Mouse (Mus musculus) adrenal gland, postnatal 14 days (tissue): ENCODE results near the gene Slit2. TPM values are rescaled to one million over a fixed set of nuclear protein-coding genes. Genes with fewer than 3 reads are reported as not detected.
A peak's percentile ranks its signal among the peaks of the same experiment; 100 is the strongest.

Experiments used
- DNase-seq: peaks from one replicate; pipeline ENCODE4 v3.0.0; 2021; ENCODE audit warnings: mixed read lengths
- total RNA-seq: library from RNA; stranded (reverse); gene quantifications from 2 replicates; pipeline ENCODE4 v1.2.3, GENCODE M21; 2021

The Slit2 gene
- total RNA-seq, 1 experiment from 2014 or later: 15.2 TPM

DNA sequence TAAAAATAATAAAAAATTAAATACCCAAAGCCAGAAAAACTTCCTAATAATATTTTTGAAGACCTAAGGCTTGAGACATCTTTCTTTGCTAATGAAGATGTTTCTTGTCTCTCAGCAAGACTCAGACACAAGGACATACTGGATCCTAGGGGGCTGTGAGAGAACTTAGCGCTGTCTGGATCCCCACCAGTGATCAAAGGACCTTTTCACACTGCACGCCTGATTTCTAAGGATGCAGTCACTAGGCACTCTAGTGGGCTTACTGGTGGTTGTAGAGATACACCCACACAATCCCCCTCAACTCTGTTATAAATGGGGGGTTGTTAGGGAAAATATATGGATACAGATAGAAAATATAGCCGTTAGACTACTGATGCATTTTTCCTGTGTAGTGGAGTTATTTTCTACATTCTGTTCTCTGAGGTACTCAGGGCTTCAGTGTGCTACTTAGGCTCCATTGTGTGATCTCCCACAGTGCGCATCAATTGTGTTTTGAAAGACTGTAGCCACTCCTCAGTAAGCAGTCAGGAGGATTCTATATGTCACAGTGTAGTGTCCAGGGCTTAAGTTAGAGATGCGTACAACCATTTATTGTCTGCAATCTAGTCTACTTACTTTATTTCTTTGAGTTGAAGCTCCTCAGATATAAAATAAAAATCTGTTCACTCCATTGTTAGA lies 67.8 kb downstream of the Slit2 start:
- no peak for DNase-seq

DNA sequence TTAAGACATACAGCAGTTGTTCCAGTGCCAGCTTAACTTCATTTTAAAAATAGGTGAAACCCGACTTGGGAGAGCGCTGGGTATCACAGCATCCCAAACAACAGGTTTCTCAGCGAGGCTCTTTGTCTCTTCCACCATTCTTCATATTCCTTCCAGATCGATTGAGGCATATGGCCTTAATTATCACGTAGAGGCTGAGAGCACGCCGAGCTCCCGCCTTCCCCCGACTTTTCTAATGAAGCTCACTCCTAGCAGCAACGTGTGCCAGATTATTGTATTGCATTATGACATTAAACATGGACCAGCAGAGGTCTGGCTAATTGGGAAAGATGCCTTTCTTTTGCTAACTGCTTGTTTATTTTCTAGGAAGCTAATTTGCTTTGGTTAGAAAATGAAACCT lies 75.7 kb downstream of the Slit2 start:
- DNase-seq: no peak

DNA sequence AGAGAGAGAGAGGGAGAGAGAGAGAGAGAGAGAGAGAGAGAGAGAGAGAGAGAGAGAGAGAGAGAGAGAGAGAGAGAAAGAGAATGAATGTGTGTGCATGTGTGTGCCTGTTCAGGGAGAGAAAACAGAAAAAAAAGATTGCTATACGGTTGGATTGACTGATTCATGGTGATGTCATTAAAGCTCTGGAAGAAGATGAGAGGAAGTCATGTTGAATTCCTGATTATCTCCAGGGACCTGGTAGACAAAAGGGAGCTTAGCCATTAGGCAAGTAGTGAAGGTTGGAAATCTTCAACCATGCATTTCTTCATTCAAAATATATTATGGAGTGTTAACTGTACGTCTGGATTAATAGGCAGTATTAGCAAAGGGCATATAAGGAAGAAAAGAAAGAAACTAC lies 77.8 kb downstream of the Slit2 start:
- DNase-seq: no peak

DNA sequence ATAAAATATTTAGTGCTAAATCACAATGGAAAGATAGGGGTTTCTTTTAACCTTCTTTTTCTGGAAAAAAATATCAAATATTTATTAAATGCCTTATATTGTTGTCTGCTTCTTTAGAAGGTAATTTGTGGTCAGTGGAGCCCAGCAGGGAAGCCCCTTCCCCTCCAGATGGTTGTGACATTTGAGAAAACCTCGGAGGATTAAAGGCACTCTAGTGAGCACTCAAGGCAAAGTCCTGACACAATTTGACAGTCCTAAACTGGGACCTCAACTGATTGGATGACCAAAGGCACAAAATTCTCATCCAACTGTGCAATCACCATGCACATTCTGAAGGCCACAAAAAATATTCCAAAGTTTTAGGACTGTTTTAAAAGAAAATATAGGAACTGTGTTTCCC lies 95.8 kb downstream of the Slit2 start:
- DNase-seq: no peak

DNA sequence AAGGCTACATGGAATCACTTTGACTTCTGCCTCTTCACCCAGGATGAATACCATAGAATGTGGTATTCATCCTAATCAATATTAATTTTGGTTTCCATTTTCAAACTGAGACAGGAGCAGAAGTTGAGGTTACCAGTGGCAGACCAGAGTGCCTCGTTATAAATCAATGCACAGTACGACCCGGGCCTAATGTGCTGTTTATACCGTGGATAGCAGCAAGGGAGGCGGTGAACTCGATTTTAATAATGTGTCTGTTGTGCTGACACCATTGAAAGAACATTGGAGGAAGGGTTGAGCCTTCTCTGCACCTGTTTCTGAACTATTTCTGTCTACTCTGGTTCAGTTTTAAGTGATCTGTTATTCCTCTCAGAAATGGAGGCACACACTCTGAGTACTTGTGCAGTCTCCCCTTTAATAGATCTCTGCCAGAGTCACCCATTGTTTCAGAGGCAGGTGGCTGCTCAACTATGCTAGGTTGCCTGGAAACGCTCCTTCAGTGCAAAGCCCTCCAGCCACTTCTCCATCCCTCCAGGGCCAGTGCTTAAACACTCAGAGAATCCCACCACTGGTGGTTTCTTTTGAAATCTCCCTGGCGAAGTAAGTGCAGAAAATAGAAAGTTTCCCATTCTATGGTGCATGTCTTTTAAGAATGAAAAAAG lies 98.4 kb downstream of the Slit2 start:
- DNase-seq: no peak

DNA sequence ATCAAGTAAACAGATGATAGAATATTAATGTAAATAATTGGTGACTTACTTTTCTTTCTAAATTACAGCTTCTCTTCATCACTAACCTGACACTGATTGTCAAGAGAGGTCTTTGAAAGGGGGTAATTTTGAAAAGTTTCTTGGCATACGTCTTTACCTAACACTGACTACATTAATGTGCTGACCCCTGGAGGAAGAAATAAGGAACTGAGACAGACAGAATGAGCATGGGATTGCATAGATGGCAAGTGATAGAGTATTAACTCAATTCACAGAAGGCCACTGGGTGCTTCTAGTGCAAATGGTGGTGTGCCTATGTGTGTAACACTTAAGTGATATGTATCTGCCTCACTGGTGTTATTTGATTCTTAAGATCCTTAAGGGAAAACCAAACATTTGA lies 130.5 kb downstream of the Slit2 start:
- DNase-seq: no peak

DNA sequence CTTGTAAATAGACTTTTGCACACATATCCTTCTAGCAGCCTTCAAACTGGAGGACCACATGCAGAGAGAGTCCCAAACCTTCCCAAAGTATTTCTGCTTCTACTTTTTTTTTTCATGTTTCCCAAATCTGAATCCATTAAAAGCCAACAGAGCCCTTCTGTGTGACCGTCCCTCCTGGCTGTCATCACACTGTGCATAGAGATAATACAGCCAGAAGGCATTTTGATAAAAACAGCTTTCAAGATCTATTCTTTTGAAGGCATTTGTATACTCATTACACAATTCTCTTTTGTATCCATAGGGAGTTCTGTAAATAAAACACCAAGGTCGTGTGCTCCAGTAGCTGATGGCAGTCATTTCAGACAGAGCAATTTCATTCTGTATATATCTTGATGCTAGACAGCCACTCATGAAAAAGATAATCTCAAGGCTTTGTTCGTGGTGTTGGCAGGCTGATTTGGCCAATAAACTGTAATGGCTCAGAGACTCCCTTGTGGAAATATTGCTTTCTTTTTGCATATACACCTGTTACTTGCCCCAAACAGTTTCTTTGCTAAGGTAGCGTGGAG lies 132.1 kb downstream of the Slit2 start:
- DNase-seq: no peak

DNA sequence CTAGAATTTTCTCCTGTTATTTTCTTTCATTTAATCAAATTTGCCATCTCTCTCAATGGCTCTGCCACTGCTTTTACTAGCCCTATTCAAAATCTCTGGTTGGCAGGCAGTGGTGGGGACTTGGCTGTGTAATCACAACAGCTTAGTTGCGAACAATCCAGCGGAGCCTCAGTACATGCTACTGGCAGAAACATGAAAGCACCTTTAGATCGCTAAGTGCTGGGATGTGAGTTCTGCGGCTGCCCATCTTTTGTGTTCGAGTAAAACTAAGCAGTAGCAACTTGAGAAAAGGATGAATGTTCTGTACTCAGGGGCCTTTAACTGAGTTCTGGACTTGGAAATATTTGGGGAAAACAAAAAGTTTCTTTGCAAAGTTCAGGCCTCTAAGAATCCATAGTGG lies 139.7 kb downstream of the Slit2 start:
- DNase-seq: no peak

DNA sequence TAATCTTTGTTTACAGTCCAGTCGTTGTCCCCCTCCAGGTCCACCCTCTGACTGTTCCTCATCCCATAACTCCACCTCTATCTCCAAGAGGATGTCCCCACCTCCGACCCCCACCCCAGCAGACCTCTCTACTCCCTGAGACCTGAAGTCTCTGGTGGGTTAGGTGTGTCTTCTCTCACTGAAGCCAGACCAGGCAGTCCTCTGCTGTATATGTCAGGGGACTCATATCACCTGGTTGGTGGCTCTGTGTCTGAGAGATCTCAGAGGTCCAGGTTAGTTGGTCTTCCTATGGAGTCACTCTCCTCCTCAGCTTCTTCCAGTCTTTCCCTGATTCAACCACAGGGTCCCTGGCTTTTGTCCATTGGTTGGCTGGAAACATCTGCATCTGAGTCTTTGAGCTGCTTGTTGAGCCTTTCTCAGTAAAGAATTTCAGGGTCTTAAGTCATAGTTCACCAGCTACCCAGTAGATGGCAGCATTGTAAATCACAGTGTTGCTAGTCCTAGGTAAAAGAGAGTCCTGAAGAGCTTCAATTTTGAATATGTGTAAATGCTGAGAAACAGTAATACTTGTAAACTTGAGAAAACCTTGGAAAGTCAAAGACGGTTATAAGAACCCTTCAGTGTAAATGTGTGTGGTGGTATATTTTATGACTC lies 143.0 kb downstream of the Slit2 start:
- DNase-seq: peak; percentile 7

DNA sequence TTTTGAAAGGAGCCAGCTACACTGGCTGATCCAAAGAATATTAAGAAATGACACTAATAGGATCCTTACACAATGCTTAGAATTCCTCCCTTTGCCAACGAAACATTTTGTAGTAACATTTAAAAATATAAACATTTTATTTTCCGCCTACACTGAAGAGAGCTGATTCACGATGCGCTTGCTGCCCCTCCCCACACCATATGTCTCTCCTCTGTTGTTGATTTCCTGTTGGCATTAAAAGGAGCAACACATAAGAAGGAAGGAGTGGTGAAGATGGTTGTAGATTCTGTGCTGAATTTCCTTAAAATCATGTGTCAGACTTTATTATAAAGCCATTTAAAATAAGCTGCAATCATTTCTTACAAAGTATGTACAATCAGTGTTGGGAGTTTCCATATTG lies 147.0 kb downstream of the Slit2 start:
- DNase-seq: no peak

DNA sequence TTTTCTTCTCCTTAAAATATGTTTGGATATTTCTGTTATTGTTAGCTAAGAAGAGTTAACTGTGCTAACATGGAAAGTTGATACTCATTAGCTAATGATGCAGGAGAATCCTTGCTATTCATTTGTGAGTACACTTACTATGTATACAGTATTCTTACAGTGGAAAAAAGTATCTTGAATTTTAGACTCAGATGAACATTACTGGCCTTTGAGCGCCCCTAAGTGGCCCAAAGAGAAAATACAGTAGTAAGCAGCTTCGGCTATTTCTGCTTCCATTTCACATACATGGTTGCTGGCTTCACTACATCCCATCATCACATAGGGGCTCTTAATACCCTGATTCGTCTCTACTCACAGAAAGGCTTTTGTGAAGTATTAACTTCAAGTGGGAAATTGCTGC lies 153.6 kb downstream of the Slit2 start:
- DNase-seq: peak; percentile 11

DNA sequence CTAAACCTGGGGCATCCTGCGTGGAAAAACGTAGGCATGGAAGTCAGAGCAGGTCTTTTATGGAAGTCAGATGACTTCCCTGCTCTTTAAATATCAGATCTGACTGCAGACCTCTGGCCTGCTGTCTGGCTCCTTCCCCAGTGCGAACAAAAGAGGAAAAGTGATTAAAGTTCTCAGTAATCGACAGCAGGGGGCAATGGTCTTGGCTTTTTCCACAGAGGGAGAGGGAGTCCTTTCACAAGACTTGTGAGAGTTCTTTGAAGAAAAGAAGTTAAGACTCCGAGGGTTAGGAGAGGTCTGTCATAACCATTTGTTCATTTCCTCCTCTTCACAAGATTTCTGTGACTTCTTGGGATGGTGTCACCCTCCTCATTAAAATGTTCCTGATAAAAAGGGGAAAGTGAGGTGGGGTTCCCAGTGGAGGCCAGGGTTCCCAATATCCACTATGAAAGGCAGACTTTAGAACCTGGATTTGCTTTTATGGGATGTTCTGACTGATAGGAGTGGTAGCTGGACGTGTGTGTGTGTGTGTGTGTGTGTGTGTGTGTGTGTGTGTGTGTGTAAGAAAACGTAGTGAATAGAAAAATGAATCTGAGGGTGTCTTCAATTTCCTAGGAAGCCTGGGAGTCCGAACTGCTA lies 156.0 kb downstream of the Slit2 start:
- peak; percentile 7 for DNase-seq

DNA sequence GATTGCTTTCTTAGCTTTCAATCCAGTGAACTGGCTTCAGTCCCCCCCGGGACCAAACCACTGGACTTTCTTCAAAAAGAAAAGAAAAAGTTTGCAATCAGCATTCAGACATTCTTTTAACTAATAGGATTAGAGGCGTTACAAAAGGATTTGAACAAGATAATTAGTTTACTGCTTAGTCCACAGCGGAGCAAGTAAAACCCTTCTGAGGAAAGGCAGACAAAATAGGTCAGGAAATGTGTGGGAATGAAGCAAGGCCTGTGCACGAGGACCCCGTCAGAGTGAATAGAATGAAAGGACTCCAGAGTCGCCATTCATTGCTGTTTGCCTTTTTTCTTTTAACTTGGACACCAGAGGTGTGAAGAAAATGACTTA lies 156.5 kb downstream of the Slit2 start:
- DNase-seq: no peak

DNA sequence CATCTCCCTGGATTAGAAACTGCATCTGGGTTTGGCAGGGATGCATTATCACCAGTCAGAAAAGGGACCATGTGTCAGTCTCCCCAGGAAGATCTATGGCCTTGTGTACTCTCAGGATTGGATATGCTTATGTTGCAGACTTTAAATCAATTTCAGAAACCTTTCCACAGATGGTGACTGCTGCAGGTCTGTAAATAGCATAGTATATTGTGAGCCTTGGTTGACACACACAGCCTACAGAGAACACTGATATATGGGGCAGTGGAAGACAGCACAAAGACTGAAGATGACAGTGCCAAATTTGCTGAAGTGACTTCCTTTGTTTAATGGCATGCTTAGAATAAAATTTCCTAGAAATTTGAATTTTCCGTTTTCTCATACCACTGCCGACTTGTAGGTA lies 163.1 kb downstream of the Slit2 start:
- no peak for DNase-seq

DNA sequence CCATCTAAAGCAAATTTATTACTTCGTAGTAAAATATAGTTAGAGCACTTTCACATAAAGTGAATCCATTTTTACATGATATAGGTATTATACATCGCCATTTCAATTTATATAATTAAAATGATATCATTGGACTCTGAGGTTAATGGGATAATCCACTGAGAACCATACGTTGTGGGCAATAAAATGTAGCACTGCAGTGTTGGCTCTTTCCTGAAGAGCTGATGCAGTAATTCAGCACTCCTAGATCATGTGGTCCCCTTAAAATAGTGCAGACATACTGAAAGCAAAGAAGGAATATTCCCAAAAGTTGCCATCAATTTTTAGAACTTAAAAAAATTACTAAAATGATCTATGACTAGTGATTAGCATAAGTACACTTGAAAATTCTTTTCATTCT lies 177.9 kb downstream of the Slit2 start:
- DNase-seq: no peak

DNA sequence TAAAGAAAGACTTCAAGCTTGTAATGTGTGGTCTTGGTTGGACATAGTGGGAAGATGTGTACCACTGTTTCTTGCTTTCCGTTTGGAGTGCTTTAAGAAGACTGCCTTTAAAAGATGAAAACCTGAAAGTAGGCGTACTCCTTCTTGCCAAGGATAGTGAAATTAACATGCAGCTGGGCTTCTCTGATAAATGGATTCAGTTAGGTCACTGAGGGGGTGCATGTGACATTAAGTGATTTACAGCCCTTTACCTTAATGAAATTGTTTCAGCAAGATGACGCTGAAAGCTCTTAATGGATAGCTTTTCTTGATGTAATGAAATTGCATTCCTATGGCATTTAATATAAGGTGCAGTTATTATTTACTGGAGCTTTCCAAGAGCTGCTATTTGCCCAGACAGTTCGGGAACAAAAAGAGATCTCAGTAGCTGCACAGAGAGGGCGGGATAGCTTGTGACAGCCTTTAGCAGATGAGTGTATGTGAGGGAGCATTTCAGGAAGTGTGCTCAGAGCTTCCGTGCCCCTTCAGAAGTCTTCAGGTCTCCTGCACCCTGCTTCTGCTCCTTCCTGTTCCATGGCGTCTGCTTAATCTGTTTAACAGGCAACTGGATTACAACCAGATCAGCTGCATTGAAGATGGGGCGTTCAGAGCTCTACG lies 198.8 kb downstream of the Slit2 start:
- no peak for DNase-seq

DNA sequence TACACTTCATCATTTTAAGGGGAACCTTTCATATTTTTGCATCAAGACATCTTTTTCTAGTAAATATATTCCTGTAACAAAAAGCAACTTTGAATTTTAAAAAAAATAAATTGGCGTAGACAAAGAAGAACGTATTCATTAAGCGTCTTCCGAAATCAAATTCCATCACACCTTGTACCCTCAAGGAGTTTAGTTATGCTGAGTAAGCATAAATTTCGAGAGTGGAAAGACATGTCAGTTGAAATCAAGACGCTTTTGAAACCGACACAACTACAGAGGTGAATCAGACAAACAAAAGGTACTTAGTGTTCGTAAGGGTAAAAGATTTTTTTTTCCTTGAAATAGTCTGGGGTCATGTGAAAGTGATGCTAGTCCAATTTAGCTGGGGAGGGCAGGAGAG lies 201.4 kb downstream of the Slit2 start:
- no peak for DNase-seq

DNA sequence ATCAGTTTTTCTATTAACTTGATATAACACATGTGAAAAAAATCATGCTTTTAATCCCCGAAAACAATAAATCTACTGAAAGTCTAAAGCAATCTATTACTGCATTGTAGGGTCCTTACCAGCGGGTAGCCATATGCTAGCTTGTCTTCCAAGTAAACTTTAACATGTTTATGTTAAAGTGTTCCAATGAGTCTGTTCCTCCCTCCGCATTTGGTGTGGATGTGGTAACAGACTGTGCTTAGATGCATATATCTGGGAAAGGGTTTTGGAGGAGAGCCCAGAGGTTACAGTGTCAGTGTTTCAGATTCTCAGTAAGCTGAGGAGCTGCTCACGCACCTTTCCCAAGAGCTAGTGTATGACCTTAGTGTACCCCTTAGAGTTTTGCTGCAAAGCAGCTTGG lies 204.9 kb downstream of the Slit2 start:
- no peak for DNase-seq

DNA sequence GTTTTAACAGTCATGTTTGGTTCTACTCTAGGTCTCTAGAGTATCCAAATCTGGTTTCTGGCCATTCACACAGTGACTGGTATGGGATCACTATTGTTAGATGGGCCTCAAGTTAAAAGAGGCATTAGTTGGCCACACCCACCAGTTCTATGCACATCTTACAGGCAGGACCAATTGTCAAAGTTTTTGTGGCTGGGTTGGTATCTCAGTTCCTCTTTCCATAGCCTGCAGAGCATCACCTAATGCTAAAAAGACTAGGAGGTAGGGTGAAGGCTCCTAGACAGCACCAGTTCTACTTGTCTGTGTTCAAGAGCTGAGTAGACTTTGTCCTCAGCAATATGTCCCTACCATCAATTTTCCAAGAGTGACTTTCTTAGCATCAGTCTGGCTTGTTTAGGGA lies 216.4 kb downstream of the Slit2 start:
- DNase-seq: no peak

DNA sequence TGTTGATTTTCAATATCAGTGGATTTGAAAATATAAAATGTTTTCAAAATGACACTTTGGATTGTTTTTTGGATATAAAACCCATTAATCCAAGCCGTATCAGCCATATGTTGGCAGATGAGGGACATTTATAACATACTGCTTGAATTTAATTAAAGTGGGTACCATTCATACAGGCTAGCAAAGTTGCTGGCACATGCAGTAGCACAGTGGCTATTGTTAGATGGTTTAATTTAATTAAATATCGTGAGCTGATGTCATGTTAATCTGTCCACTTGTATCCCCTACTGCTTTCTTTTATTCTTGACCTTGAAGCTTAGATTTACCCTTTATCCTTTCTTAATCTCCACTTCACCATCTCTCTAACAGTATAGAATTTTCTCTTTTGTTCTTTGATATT lies 232.3 kb downstream of the Slit2 start:
- DNase-seq: no peak

DNA sequence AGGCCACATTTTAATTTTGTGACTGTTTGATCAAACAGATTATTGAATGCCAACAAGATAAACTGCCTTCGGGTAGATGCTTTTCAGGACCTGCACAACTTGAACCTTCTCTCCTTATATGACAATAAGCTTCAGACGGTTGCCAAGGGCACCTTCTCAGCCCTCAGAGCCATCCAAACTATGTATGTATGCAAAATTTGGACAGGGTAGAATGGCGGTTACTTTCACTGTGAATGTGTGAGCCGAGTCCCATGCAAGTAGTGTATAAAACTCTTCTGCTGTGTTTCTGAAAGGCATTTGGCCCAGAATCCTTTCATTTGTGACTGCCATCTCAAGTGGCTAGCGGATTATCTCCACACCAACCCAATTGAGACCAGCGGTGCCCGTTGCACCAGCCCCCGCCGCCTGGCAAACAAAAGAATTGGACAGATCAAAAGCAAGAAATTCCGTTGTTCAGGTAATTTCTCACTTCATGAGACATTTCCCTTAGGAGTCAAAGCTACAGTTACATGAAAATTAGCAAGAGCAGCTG lies 236.8 kb downstream of the Slit2 start:
- DNase-seq: no peak

DNA sequence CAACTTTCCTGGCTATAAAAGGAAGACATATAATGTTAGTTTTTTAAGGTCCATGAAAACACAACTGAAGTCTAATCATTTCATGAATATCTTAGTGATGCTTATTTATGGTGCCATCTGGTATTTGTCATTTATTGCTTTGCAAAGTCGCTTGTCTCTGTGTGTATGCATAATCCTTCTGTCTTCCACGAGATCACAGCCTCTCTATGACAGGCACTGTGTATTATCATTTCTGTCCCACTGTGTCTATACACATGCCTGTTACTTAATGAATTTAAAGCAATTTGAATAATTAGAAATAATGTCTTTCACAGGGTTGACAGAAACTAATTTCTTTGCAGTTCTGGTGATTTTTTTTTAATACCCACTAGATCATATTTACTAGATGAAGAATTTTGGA lies 242.6 kb downstream of the Slit2 start:
- DNase-seq: no peak
